Mouse (Mus musculus) C2C12 (cell line): ENCODE results near the gene Cfap61.

Experiments
- CEBPB ChIP-seq: IDR thresholded peaks from one replicate; pipeline ENCODE4 v1.6.1; 2011; ENCODE audit warnings: low read depth, mild to moderate bottlenecking, control low read depth, moderate library complexity
- CTCF ChIP-seq: IDR thresholded peaks from one replicate; pipeline ENCODE4 v1.5.1; 2011; ENCODE audit not compliant: control insufficient read depth, insufficient read depth, insufficient read length
- FOSL1 ChIP-seq: IDR thresholded peaks from one replicate; pipeline ENCODE4 v1.8.0; 2011; ENCODE audit warnings: mild to moderate bottlenecking, low read length; ENCODE audit not compliant: poor library complexity, insufficient read depth, severe bottlenecking
- MAX ChIP-seq: IDR thresholded peaks from one replicate; pipeline ENCODE4 v1.6.1; 2011; ENCODE audit warnings: mild to moderate bottlenecking, control low read depth
- USF1 ChIP-seq: IDR thresholded peaks from one replicate; pipeline ENCODE4 v1.6.1; 2011; ENCODE audit warnings: low read depth, mild to moderate bottlenecking, control low read depth, moderate library complexity

GRCm38 (mm10) chr2:146245401-146245800 is 310.8 kb downstream of the Cfap61 start:
- TF ChIP-seq MAX (no peak), CTCF (no peak), CEBPB (no peak), FOSL1 (no peak), USF1 (no peak)
